Mouse (Mus musculus) liver, embryonic 12.5 days (tissue): ENCODE data around the gene Msh3. TPM values are rescaled to one million over a fixed set of nuclear protein-coding genes. Genes with fewer than 3 reads are reported as not detected.

ENCODE experiments used
- ATAC-seq: fragments of 200-750 bp; cut with Nextera tagmentation; 2 replicates; pipeline ENCODE4 v1.8.0; 2017; ENCODE audit warnings: moderate number of reproducible peaks, mild to moderate bottlenecking, moderate library complexity
- H3K27ac ChIP-seq: fragments of 300-500 bp; sonication (generic); 2 replicates; pipeline ENCODE4 v1.5.1; 2016; ENCODE audit warnings: mild to moderate bottlenecking
- H3K27me3 ChIP-seq: fragments of 300-500 bp; sonication (generic); replicated peaks from 2 replicates; pipeline ENCODE4 v1.6.1; 2016; ENCODE audit warnings: mild to moderate bottlenecking, moderate library complexity
- H3K36me3 ChIP-seq: fragments of 300-500 bp; sonication (generic); 2 replicates; pipeline ENCODE4 v1.6.1; 2016; ENCODE audit warnings: mild to moderate bottlenecking, moderate library complexity
- H3K4me1 ChIP-seq: fragments of 300-500 bp; sonication (generic); 2 replicates; pipeline ENCODE4 v1.6.1; 2016
- H3K4me2 ChIP-seq: fragments of 300-500 bp; sonication (generic); 2 replicates; pipeline ENCODE4 v1.6.1; 2016; ENCODE audit warnings: mild to moderate bottlenecking, moderate library complexity
- H3K4me3 ChIP-seq: fragments of 300-500 bp; sonication (generic); 2 replicates; pipeline ENCODE4 v1.5.1; 2016; ENCODE audit warnings: mild to moderate bottlenecking, moderate library complexity
- H3K9ac ChIP-seq: fragments of 300-500 bp; sonication (generic); 2 replicates; pipeline ENCODE4 v1.6.1; 2016; ENCODE audit warnings: mild to moderate bottlenecking, moderate library complexity
- H3K9me3 ChIP-seq: fragments of 300-500 bp; sonication (generic); replicated peaks from 2 replicates; pipeline ENCODE4 v1.6.1; 2016; ENCODE audit warnings: mild to moderate bottlenecking, moderate library complexity
- WGBS: fragments of 180-500 bp; shearing (Covaris S2); methylation state at CpG from one replicate; pipeline ENCODE4 v1.1.7; 2016; ENCODE audit not compliant: insufficient replicate concordance; 5-methylcytosine and 5-hydroxymethylcytosine counted together
- polyA plus RNA-seq: library from polyadenylated mRNA; unstranded; fragments of >200 nt; fragmentation: Nextera tagmentation; extraction: Ambion mirVana; gene quantifications from 2 replicates; pipeline ENCODE4 v1.2.1, GENCODE M21; 2016

Gene Msh3
- polyA plus RNA-seq, 1 experiment from 2014 or later, result 18.1 TPM

DNA sequence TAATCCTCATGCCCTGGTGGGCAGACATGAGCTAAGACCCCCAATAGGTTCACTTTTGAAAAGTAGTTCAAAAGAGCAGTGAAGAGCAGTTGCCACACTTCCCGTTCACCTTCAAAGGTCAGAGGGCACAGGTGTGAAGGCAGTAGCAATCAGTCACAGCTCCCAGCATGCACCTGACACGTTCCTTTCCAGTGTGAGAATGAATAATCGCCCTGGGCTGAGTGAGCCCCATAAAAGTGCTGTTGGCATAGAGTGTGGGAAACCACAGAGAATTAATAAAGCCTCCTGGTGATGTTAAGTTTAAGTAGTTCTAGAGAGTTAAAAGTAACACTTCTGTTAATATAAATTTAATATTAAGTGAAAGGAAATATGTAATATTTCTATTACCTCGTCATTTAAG, 63.2 kb downstream of the Msh3 start:
- Histone ChIP-seq H3K4me2 (no peak overlapping the region), H3K4me3 (no peak overlapping the region), H3K9ac (no peak overlapping the region), H3K27ac (no peak overlapping the region), H3K9me3 (no peaks in the 10 kb centered on the region), H3K27me3 (no peaks in the 10 kb centered on the region), H3K36me3 (peaks cover 31% of the 10 kb centered on the region), H3K4me1 (no peaks in the 10 kb centered on the region)
- ATAC-seq, result no peak
- 74% methylated on average over 4 of the region's 4 CpGs for WGBS

DNA sequence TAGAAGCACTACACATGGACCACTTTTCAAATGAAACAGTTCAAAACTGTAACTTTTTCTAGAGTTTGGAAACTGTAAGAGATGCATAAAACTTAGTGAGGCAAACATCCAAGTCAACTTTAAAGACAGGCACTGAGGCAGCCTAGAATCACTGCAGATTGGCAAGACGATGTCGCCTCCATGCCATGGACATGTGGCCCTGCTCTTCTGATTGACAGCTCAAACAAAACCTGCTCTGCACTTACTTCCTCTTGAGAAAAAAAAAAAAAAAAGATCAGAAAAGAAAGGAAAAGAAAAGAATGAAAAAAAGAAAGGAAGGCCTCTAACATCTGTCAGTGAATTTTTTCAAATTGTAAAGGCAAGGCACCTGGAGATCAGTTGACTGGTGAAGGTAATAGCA, 77.8 kb downstream of the Msh3 start:
- H3K27ac ChIP-seq, result no peak overlapping the region
- no peaks in the 10 kb centered on the region for H3K9me3 ChIP-seq
- H3K4me1 ChIP-seq, result no peaks in the 10 kb centered on the region
- H3K27me3 ChIP-seq, result no peaks in the 10 kb centered on the region
- WGBS, result 73% methylated on average over 2 of the region's 2 CpGs
- no peak overlapping the region for H3K4me2 ChIP-seq
- peaks cover 27% of the 10 kb centered on the region for H3K36me3 ChIP-seq
- no peak overlapping the region for H3K4me3 ChIP-seq
- ATAC-seq, result no peak
- no peak overlapping the region for H3K9ac ChIP-seq

GRCm38 (mm10) chr13:92275292-92275691, 79.5 kb downstream of the Msh3 start:
- H3K9ac ChIP-seq, result no peak overlapping the region
- peaks cover 20% of the 10 kb centered on the region for H3K36me3 ChIP-seq
- no peak overlapping the region for H3K4me3 ChIP-seq
- H3K27me3 ChIP-seq, result no peaks in the 10 kb centered on the region
- H3K4me2 ChIP-seq, result no peak overlapping the region
- H3K9me3 ChIP-seq, result no peaks in the 10 kb centered on the region
- H3K4me1 ChIP-seq, result no peaks in the 10 kb centered on the region
- H3K27ac ChIP-seq, result no peak overlapping the region
- ATAC-seq, result no peak
- WGBS, result 84% methylated on average over 9 of the region's 9 CpGs

GRCm38 (mm10) chr13:92274274-92275198, 80.3 kb downstream of the Msh3 start:
- no peak for ATAC-seq
- Histone ChIP-seq H3K36me3 (peaks cover 20% of the 10 kb centered on the region), H3K27ac (no peak overlapping the region), H3K4me3 (no peak overlapping the region), H3K27me3 (no peaks in the 10 kb centered on the region), H3K4me1 (no peaks in the 10 kb centered on the region), H3K9me3 (no peaks in the 10 kb centered on the region), H3K9ac (no peak overlapping the region), H3K4me2 (no peak overlapping the region)
- WGBS, result 83% methylated on average over 14 of the region's 14 CpGs

- Histone ChIP-seq H3K36me3 (peaks cover 21% of the 10 kb centered on the region), H3K4me2 (no peak overlapping the region), H3K4me1 (no peaks in the 10 kb centered on the region), H3K9me3 (no peaks in the 10 kb centered on the region), H3K27ac (no peak overlapping the region), H3K27me3 (no peaks in the 10 kb centered on the region), H3K4me3 (no peak overlapping the region), H3K9ac (no peak overlapping the region)
- 50% methylated on average over 3 of the region's 3 CpGs for WGBS
- no peak for ATAC-seq
Measured at GRCm38 (mm10) chr13:92267076-92267475, 87.7 kb downstream of the Msh3 start.

DNA sequence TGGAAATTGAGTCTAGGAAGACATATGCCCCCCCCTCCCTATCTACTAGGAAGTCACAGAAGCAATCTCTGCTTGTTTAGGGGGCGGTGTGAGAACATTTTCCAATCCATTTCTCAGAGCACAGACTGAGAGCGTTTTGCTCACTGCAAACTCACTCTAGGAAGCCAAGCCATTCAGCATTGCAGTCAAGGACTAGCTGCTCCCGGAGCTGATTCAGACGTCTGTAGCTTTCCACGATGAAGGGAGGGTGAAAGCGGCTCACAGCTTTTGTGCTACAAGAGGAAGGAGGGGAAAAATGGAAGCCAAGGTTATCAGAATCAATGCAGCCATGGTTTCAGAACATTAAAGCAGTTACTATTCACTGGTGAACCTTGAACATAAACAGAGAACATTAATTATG, 91.2 kb downstream of the Msh3 start:
- WGBS, result 86% methylated on average over 6 of the region's 6 CpGs
- no peak overlapping the region for H3K4me2 ChIP-seq

GRCm38 (mm10) chr13:92261329-92261728, 93.5 kb downstream of the Msh3 start:
- ATAC-seq, result no peak
- H3K36me3 ChIP-seq, result peaks cover 25% of the 10 kb centered on the region
- H3K4me1 ChIP-seq, result no peaks in the 10 kb centered on the region
- H3K27ac ChIP-seq, result no peak overlapping the region
- WGBS, result 71% methylated on average over 5 of the region's 5 CpGs
- no peak overlapping the region for H3K4me3 ChIP-seq
- no peaks in the 10 kb centered on the region for H3K9me3 ChIP-seq
- H3K27me3 ChIP-seq, result no peaks in the 10 kb centered on the region
- H3K4me2 ChIP-seq, result no peak overlapping the region
- no peak overlapping the region for H3K9ac ChIP-seq

More for the DNA sequence above, 91.2 kb downstream of the Msh3 start:
- Histone ChIP-seq H3K9me3 (no peaks in the 10 kb centered on the region), H3K4me1 (no peaks in the 10 kb centered on the region), H3K27me3 (no peaks in the 10 kb centered on the region), H3K27ac (no peak overlapping the region), H3K36me3 (peaks cover 28% of the 10 kb centered on the region), H3K9ac (no peak overlapping the region), H3K4me3 (no peak overlapping the region)
- ATAC-seq, result no peak

DNA sequence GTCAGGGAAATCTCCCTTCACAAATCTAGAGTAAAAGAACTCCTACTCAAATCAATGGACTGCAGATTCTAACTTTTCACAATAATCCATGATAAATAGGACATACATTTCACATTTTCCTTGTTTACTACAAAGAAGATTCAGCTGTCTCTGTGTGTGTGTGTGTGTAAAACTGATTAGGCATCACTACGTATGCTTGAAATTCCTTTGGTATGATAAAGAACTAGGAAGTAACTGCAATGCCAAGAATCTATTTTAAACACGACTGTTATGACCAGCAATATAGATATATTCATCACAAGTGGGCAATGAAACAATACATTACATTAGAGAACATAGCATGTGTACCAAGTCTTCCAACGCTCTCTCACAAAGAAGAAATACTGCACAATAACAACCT, 99.3 kb downstream of the Msh3 start:
- H3K4me3 ChIP-seq, result no peak overlapping the region
- WGBS, result 52% methylated on average over 3 of the region's 3 CpGs
- H3K9me3 ChIP-seq, result no peaks in the 10 kb centered on the region
- no peak overlapping the region for H3K4me2 ChIP-seq
- H3K27ac ChIP-seq, result no peak overlapping the region
- no peaks in the 10 kb centered on the region for H3K27me3 ChIP-seq
- no peak overlapping the region for H3K9ac ChIP-seq
- peaks cover 13% of the 10 kb centered on the region for H3K36me3 ChIP-seq
- no peak for ATAC-seq
- no peaks in the 10 kb centered on the region for H3K4me1 ChIP-seq

DNA sequence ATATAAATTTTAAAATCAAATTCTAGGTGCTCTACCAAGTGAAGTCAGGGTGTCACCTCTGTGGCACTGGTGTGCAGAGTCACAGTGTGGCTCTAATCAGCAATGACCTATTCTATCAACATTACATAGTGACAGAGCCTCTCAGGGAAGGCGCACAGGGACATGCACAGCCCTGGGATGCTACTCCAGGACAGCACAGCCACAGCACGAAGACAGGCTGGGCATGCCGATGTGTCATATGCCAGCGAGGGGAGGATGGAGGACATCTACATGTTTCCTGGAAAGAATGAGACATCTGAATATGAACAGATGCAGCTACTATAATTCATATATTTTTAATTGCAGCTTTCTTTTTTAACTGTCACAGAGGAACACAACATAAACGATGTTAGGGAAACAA, 101.0 kb downstream of the Msh3 start:
- no peaks in the 10 kb centered on the region for H3K4me1 ChIP-seq
- no peak overlapping the region for H3K4me3 ChIP-seq
- peaks cover 25% of the 10 kb centered on the region for H3K36me3 ChIP-seq
- H3K27ac ChIP-seq, result no peak overlapping the region
- H3K27me3 ChIP-seq, result no peaks in the 10 kb centered on the region
- no peak for ATAC-seq
- 84% methylated on average over 5 of the region's 5 CpGs for WGBS
- no peaks in the 10 kb centered on the region for H3K9me3 ChIP-seq
- H3K4me2 ChIP-seq, result no peak overlapping the region
- H3K9ac ChIP-seq, result no peak overlapping the region

DNA sequence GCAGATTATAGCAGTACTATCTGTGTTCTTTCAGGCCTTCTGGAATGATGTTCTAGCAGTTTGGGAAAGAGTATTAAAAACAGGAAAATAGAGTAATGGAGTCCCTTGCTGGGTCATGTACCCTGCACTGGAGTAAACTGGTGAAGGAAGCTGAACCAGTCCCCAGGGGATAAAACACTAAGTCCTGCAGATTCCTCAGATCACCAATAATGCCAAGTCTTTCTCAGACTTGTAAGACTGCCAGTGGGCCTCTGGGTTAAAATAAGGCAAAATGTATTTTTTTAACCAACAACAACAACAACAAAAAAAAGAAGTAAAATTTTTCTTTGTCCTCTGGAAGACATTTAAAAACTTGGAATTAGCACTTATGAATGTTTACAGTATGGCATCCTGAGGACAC, 102.5 kb downstream of the Msh3 start:
- Histone ChIP-seq H3K9ac (no peak overlapping the region), H3K4me2 (no peak overlapping the region), H3K9me3 (no peaks in the 10 kb centered on the region), H3K36me3 (peaks cover 28% of the 10 kb centered on the region), H3K4me1 (no peaks in the 10 kb centered on the region), H3K27me3 (no peaks in the 10 kb centered on the region), H3K4me3 (no peak overlapping the region), H3K27ac (no peak overlapping the region)
- no peak for ATAC-seq

DNA sequence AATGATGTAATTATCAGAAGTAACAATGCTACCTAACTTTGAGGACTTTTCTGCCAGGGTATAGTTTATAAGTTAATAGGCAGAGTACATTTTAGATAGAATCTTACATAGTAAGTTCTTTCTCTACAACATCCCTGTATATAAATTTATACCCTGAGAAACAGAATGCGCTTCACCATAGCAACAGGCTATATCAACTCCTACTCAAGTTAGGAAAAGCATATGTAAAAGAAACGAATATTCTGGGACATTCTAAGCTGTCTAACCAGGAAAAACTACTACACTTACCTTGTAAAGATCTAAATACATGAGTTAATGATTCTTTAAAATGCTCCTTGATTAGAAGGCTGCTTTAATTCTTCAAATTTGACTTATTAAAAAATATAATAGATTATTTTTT, 107.2 kb downstream of the Msh3 start:
- Histone ChIP-seq H3K27me3 (no peaks in the 10 kb centered on the region), H3K4me2 (no peak overlapping the region), H3K4me1 (no peaks in the 10 kb centered on the region), H3K9ac (no peak overlapping the region), H3K9me3 (no peaks in the 10 kb centered on the region), H3K27ac (no peak overlapping the region), H3K36me3 (peaks cover 23% of the 10 kb centered on the region), H3K4me3 (no peak overlapping the region)
- WGBS, result 77% methylated on average over 2 of the region's 2 CpGs
- ATAC-seq, result no peak

GRCm38 (mm10) chr13:92246966-92247365, 107.8 kb downstream of the Msh3 start:
- ATAC-seq, result no peak
- no peak overlapping the region for H3K27ac ChIP-seq
- H3K27me3 ChIP-seq, result no peaks in the 10 kb centered on the region
- no peak overlapping the region for H3K4me2 ChIP-seq
- peaks cover 4% of the 10 kb centered on the region; the same call in 1 of the 2 replicates for H3K4me1 ChIP-seq
- H3K4me3 ChIP-seq, result no peak overlapping the region
- no peaks in the 10 kb centered on the region for H3K9me3 ChIP-seq
- WGBS, result 71% methylated on average over 5 of the region's 5 CpGs
- H3K36me3 ChIP-seq, result peaks cover 23% of the 10 kb centered on the region
- H3K9ac ChIP-seq, result no peak overlapping the region

GRCm38 (mm10) chr13:92244731-92245130, 110.1 kb downstream of the Msh3 start:
- Histone ChIP-seq H3K4me2 (no peak overlapping the region), H3K36me3 (peaks cover 21% of the 10 kb centered on the region), H3K27me3 (no peaks in the 10 kb centered on the region), H3K9ac (no peak overlapping the region), H3K4me3 (no peak overlapping the region), H3K9me3 (no peaks in the 10 kb centered on the region), H3K4me1 (peaks cover 10% of the 10 kb centered on the region; the same call in 1 of the 2 replicates), H3K27ac (no peak overlapping the region)
- 89% methylated on average over 2 of the region's 2 CpGs for WGBS
- ATAC-seq, result no peak
